Mouse (Mus musculus): ENCODE data around the gene Slc25a18.
A peak's percentile ranks its signal among the peaks of the same experiment; 100 is the strongest.
"Not testable (repeated sequence)": the region's sequence is repeated elsewhere in the genome, so short reads cannot be mapped to it uniquely, and the experiment has no call there.

Gene Slc25a18

GRCm38 (mm10) chr6:120798905-120799304 lies 25.5 kb downstream of the Slc25a18 start:
- no peak for DNase-seq

GRCm38 (mm10) chr6:120799581-120800041 lies 26.2 kb downstream of the Slc25a18 start:
- no peak for DNase-seq

GRCm38 (mm10) chr6:120806999-120807737 lies 33.8 kb downstream of the Slc25a18 start:
- DNase-seq = no peak

- DNase-seq = no peak
Observed at GRCm38 (mm10) chr6:120807738-120808081, 34.3 kb downstream of the Slc25a18 start.

GRCm38 (mm10) chr6:120811999-120812398 lies 38.6 kb downstream of the Slc25a18 start:
- DNase-seq = not testable (repeated sequence)

- DNase-seq = no peak
Observed at GRCm38 (mm10) chr6:120819294-120819693, 45.9 kb downstream of the Slc25a18 start.

GRCm38 (mm10) chr6:120820144-120820543 lies 46.8 kb downstream of the Slc25a18 start:
- peak in 1 of 2 experiments; percentile 35 for DNase-seq

GRCm38 (mm10) chr6:120820941-120821340 lies 47.6 kb downstream of the Slc25a18 start:
- no peak for DNase-seq

- no peak for DNase-seq
Observed at GRCm38 (mm10) chr6:120821715-120822114, 48.3 kb downstream of the Slc25a18 start.

GRCm38 (mm10) chr6:120822307-120822928 lies 49.0 kb downstream of the Slc25a18 start, which contains the start of gene Atp6v1e1:
Atp6v1e1 (minus strand) TSS chr6:120822793.
- peak; percentile 95 to 97 for DNase-seq

GRCm38 (mm10) chr6:120822937-120823614 lies 49.7 kb downstream of the Slc25a18 start:
- DNase-seq = peak in 1 of 2 experiments; percentile 13

GRCm38 (mm10) chr6:120830056-120830455 lies 56.7 kb downstream of the Slc25a18 start:
- DNase-seq = no peak

GRCm38 (mm10) chr6:120830866-120831608 lies 57.7 kb downstream of the Slc25a18 start:
- no peak for DNase-seq

- no peak for DNase-seq
Observed at GRCm38 (mm10) chr6:120832097-120832496, 58.7 kb downstream of the Slc25a18 start.

GRCm38 (mm10) chr6:120834766-120835321 lies 61.5 kb downstream of the Slc25a18 start:
- DNase-seq = no peak

- DNase-seq = peak; percentile 97 to 99
Observed at GRCm38 (mm10) chr6:120835474-120836374, 62.3 kb downstream of the Slc25a18 start, which contains the start of gene Bcl2l13. Bcl2l13 (plus strand) TSS chr6:120836212.

- no peak for DNase-seq
Observed at GRCm38 (mm10) chr6:120836389-120837151, 63.2 kb downstream of the Slc25a18 start.

- DNase-seq = no peak
Observed at GRCm38 (mm10) chr6:120837152-120837530, 63.8 kb downstream of the Slc25a18 start.

GRCm38 (mm10) chr6:120840258-120840657 lies 66.9 kb downstream of the Slc25a18 start:
- DNase-seq = no peak

- DNase-seq = no peak
Observed at GRCm38 (mm10) chr6:120841754-120842153, 68.4 kb downstream of the Slc25a18 start.
